In the genomic region with DNA sequence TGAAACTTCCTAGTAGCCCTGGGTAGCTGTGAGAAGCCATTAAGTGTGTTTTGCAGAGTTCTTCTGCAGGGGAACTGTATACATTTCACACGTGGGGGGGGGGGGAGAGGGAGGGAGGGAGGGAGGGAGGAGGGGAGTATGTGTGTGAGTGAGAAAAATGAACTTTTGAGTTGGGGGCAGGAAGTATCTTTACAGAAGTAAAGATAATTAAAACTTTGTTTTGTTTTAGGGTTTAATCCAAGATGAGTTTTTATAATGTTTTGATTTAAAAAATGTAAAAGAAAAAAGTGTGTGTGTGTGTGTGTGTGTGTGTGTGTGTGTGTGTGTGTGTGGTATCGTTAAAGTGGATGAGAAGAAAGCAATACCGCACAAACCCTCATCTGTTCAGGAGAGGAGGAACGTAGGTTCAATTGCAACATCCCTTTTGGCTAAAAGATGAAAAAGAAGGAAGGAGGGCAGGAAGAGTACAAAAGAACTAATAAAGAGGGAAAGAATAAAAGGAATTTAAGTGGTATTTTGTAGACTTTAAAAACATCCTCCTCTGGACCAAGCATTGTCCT, we compare ENCODE assay signal across 16 mouse cellular contexts.
DNase-seq lines count a peak whose midpoint lies in the region; ATAC-seq and TF ChIP-seq lines count a peak whose summit lies in the region.
"Had no signal": no experiment of that assay in that cellular context is flagged by ENCODE, and none has a peak within 500 bp of the region (broad histone marks: within the 10 kb centered on the region; RNA-seq: fewer than 3 reads in every experiment).

No protein-coding gene starts in this region.

- H3K4me1 ChIP-seq in intestine, embryonic 14.5 days (replicated peaks; ENCODE audit: control insufficient read depth, insufficient read depth, low read length) = peaks cover 63% of the 10 kb centered on the region
- H3K4me1 ChIP-seq in intestine, embryonic 16.5 days (ENCODE audit: control insufficient read depth, insufficient read depth, low read length) = peaks cover 25% of the 10 kb centered on the region
- H3K4me1 ChIP-seq in spleen, adult 2 months (ENCODE audit: control insufficient read depth, insufficient read depth, insufficient read length) = peaks cover 22% of the 10 kb centered on the region
- H3K4me1 ChIP-seq: forebrain, embryonic 13.5 days had no signal

- H3K4me3 ChIP-seq in intestine, embryonic 14.5 days (ENCODE audit: low read depth, low read length) = no peak overlapping the region
- H3K4me3 ChIP-seq in intestine, embryonic 16.5 days (ENCODE audit: low read length) = no peak overlapping the region
- H3K4me3 ChIP-seq in spleen, adult 2 months (ENCODE audit: extremely low read depth, insufficient read depth, insufficient read length) = peak overlapping the region; percentile 44
- H3K4me3 ChIP-seq: embryonic facial prominence, embryonic 10.5 days; forebrain, embryonic 13.5 days had no signal

- no peak overlapping the region for H3K9ac ChIP-seq in intestine, embryonic 14.5 days (ENCODE audit: low read length)
- H3K9ac ChIP-seq in intestine, embryonic 16.5 days (ENCODE audit: low read depth, low read length) = no peak overlapping the region
- H3K9ac ChIP-seq: forebrain, embryonic 13.5 days had no signal

- H3K9me3 ChIP-seq in intestine, embryonic 14.5 days (ENCODE audit: control insufficient read depth, low read length) = no peaks in the 10 kb centered on the region
- H3K9me3 ChIP-seq in intestine, embryonic 16.5 days (ENCODE audit: control insufficient read depth, low read length) = no peaks in the 10 kb centered on the region
- H3K9me3 ChIP-seq: embryonic facial prominence, embryonic 10.5 days; forebrain, embryonic 13.5 days had no signal

- TF ChIP-seq CTCF in spleen, adult 2 months (IDR thresholded peaks at IDR 0.05; ENCODE audit: extremely low read depth, insufficient read depth, insufficient read length, insufficient replicate concordance) = no peak

- DNase-seq in CD4-positive, CD25-positive, alpha-beta regulatory T cell, adult 2 months (ENCODE audit: low read depth, low spot score) = peak; percentile 68
- DNase-seq in intestine, embryonic 14.5 days (ENCODE audit: low spot score) = no peak
- DNase-seq in spleen, adult 2 months (ENCODE audit: low read depth in 1 of 2, low spot score in 2 of 2) = no peak
- DNase-seq in spleen, postnatal 14 days (ENCODE audit: low spot score in 2 of 2) = no peak
- peak; percentile 41 for DNase-seq in thymus, postnatal 14 days
- DNase-seq: adrenal gland, postnatal 10 days; cerebellum, adult 11-12 months; cerebellum, postnatal 25 days; lung, postnatal 10 days; right cerebral cortex, adult 18-20 months had no signal

- WGBS in intestine, embryonic 14.5 days = 37% methylated on average over 4 of the region's 4 CpGs
- 48% methylated on average over 4 of the region's 4 CpGs for WGBS in intestine, embryonic 16.5 days
- WGBS in spleen, adult 2 months = 26% methylated on average over 4 of the region's 4 CpGs

- H3K36me3 ChIP-seq in intestine, embryonic 14.5 days (ENCODE audit: control insufficient read depth, insufficient read depth, low read length) = 0 out of 2 replicates have a peak, but pooled peaks cover 2% of the 10 kb centered on the region
- H3K36me3 ChIP-seq in intestine, embryonic 16.5 days (ENCODE audit: control insufficient read depth, insufficient read depth, low read length) = no peaks in the 10 kb centered on the region
- peaks cover 29% of the 10 kb centered on the region for H3K36me3 ChIP-seq in spleen, adult 2 months (ENCODE audit: control insufficient read depth, insufficient read depth, low read length)

- no peaks in the 10 kb centered on the region for H3K27me3 ChIP-seq in intestine, embryonic 14.5 days (replicated peaks; ENCODE audit: control insufficient read depth, insufficient read depth, low read length)
- no peaks in the 10 kb centered on the region for H3K27me3 ChIP-seq in intestine, embryonic 16.5 days (replicated peaks; ENCODE audit: control insufficient read depth, insufficient read depth, low read length)
- no peaks in the 10 kb centered on the region for H3K27me3 ChIP-seq in spleen, adult 2 months (ENCODE audit: control insufficient read depth, insufficient read depth, low read length)

- no peak for ATAC-seq in CD4-positive, CD25-positive, alpha-beta regulatory T cell, adult 4 months
- no peak for ATAC-seq in intestine, embryonic 14.5 days (replicated peaks; ENCODE audit: low FRiP score, low TSS enrichment, low read depth)
- ATAC-seq in intestine, embryonic 16.5 days = no peak
- no peak for ATAC-seq in granulocyte monocyte progenitor cell, adult 5-6 weeks (replicated peaks; ENCODE audit: poor library complexity, severe bottlenecking)
- ATAC-seq: forebrain, embryonic 13.5 days; hindbrain, postnatal 0 days had no signal

- H3K4me2 ChIP-seq in intestine, embryonic 14.5 days (ENCODE audit: low read length) = peak overlapping the region; percentile 54; the same call in 1 of the 2 replicates
- H3K4me2 ChIP-seq in intestine, embryonic 16.5 days (ENCODE audit: low read depth, low read length) = no peak overlapping the region; the same call in 1 of the 2 replicates
- H3K4me2 ChIP-seq: forebrain, embryonic 13.5 days had no signal

- no peak for TF ChIP-seq POLR2A in spleen, adult 2 months (IDR thresholded peaks at IDR 0.05; ENCODE audit: low read depth, low read length)

- no peak overlapping the region for H3K27ac ChIP-seq in intestine, embryonic 14.5 days (ENCODE audit: low read depth)
- H3K27ac ChIP-seq in intestine, embryonic 16.5 days (ENCODE audit: low read length) = no peak overlapping the region
- H3K27ac ChIP-seq in spleen, adult 2 months (ENCODE audit: insufficient read depth, low read length) = peak overlapping the region; percentile 83
- H3K27ac ChIP-seq: embryonic facial prominence, embryonic 10.5 days; forebrain, embryonic 13.5 days; hindbrain, postnatal 0 days had no signal

Comparison
In these comparisons a context has a peak if more than half of its experiments do, and no peak if none do; other contexts are left out.
1. DNase-seq: peak in CD4-positive, CD25-positive, alpha-beta regulatory T cell, adult 2 months (single experiment) and thymus, postnatal 14 days (single experiment); none in intestine, embryonic 14.5 days (single experiment), spleen, adult 2 months (0 of 2) and spleen, postnatal 14 days (0 of 2).